Mouse (Mus musculus) telencephalon, adult 2 months (tissue): ENCODE measurements around the gene E2f4.
A peak's percentile ranks its signal among the peaks of the same experiment; 100 is the strongest.
"Not testable (repeated sequence)": the region's sequence is repeated elsewhere in the genome, so short reads cannot be mapped to it uniquely, and the experiment has no call there.

ENCODE experiments used
- DNase-seq: peaks from one replicate; pipeline ENCODE4 v3.0.0-alpha.2; 2011; ENCODE audit warnings: low read depth, low spot score

Gene E2f4

DNA sequence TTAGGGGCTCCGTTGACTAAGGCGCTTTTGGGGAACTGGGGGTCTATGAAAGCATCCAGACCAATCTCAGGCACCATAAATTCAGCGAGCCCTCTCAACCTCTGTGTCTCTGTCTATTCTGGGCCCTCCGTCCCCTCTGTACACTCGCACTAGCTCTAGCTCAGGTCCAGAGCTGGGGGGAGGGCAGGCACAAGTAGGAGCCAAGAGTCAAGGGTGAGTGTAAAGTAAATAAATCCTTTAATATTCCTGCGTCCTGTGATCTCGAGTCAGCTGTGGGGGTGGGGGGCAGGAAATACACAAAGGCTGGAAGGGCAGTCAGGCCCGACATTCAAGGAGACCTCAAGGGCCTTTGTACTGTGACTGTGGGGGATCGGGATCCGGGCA is 28.4 kb upstream of the E2f4 start:
- no peak for DNase-seq

GRCm38 (mm10) chr8:105269461-105269947 is 28.0 kb upstream of the E2f4 start, which contains the start of gene Hsf4:
TSS of gene Hsf4 (plus strand) at chr8:105269801.
- DNase-seq: no peak

DNA sequence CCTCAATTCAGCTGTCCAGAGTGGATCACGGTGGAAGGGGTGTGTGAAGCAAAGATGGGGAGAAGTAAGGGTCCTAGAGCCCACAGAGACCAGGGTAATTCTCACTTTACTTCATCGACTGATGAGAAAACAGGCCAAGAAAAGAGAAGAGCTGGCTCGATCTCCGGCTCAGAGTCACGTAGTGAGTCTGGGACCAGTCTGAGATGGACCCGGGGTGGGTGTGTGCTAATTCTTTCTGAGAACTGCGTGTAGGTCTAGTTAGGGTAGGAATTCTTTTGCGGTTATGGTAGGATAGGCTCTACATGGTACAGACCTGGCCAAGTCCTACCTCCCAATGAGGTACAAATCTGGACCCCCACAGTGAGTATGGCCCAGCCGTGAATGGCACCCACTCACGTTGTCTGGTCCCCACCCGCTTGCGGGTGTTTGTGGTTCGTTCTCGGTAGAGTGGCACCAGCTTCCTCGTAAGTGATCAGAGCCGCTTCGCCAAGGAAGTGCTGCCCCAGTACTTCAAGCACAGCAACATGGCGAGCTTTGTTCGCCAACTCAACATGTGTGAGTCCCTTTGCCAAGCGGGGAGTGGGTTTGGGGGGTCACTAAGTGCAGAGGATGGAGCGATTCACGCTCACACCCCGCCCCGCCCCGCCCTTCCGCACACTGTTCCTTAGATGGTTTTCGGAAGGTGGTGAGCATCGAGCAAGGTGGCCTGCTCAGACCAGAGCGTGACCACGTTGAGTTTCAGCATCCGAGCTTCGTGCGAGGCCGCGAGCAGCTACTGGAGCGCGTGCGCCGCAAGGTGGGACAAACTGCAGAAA is 27.2 kb upstream of the E2f4 start:
- no peak for DNase-seq

GRCm38 (mm10) chr8:105270916-105271186 is 26.6 kb upstream of the E2f4 start:
- DNase-seq: no peak

GRCm38 (mm10) chr8:105275387-105275786 is 22.1 kb upstream of the E2f4 start:
- no peak for DNase-seq

- no peak for DNase-seq
Observed at GRCm38 (mm10) chr8:105275840-105276239, 21.6 kb upstream of the E2f4 start, which contains the start of gene Nol3. TSS of gene Nol3 (plus strand) at chr8:105276140.

DNA sequence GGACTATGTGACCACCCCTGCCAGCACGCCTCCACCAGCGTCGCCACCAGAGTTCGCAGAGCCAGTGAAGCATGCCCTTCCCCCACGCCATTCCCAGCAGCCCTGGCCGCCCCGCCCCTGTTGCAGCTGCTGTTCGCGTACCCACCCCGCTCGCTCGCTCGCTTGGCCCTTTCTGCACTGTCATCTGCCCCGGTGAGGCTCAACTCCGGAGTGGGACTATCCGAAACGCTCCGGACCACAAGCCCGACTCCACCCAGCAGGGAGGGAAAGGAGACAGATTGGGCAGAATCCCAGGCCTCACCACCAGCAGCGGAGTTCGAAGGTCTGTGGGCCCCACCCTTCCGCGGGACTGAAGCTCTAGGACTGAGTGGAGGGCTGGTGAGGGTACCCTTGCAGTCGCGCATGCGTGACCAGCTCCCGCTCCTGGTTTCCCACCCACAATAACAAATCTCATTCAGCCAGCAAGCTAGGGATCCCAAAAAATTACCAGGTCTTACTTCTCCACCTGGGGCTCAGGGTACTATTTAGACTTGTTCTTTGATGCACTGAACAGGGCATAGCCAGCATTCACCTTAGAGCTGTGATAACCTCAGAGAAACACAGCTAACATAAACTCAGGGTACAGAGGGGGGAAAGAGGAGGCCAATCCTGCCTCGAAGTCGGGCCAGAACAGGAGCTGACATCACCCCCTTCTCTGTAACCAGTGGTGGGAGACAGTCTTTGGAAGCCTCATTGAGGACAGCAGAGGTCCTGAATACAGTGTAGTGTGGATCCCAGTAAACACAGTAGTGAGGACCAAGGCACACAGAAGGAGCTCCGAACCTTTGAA is 21.0 kb upstream of the E2f4 start:
- no peak for DNase-seq

GRCm38 (mm10) chr8:105278911-105279334 is 18.5 kb upstream of the E2f4 start:
- DNase-seq: no peak

GRCm38 (mm10) chr8:105280567-105280966 is 16.9 kb upstream of the E2f4 start:
- DNase-seq: no peak

DNA sequence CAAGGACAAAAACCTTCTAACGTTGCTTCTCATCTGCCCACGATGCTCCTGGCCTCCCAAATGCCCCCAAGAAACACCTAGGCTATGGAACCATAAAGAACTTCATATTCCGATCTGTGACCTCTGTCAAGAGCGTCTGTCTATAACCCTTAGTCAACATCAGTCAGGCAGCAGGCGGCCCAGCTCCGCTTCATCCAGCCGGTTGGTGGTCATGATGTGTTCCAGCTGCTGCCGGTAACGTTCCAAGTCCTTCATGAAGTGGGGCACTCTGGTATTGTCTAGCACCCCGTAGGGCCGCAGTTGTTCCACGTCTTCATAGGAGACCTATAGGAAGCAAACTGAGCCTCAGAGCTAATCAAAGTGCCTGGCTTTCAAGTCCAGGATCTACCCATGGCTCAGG is 15.6 kb upstream of the E2f4 start:
- no peak for DNase-seq

DNA sequence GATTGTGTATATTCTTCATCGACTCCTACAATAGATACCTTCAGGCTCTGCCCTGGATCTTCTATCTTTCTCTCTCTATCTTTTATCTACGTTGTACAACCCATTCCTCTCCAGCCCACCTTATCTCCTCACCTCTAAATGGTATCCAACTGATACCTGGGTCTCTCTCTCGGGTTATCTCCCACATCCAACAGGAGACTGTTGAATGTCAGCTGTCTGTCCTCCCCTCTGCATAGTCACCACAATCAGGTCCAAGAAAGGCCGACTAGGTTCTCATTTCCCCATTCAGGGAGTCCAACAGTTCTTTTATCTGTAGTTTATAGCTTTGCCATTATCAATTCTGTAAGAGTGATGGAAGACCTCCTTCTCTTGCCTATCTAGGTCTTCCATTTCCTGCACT is 15.2 kb upstream of the E2f4 start:
- no peak for DNase-seq

DNA sequence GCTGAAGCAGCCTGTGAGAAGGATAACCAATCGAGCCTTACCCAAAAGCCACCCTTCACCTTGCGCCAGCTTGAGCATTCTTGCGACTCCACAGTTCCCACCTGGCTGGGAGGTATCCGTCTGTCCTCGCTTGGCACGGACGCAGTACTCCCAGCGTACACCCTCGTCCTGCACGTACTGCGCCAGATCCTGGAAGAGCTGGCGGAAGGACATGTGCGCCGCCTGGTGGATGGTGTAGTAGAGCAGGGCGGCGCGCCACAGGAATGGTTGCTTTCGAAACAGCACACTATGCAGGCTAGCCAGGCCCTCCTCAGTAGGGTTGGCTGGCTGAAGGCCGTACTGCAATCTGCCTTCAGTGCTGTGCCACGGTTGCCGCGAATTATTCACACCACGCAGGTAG is 14.4 kb upstream of the E2f4 start:
- DNase-seq: no peak

DNA sequence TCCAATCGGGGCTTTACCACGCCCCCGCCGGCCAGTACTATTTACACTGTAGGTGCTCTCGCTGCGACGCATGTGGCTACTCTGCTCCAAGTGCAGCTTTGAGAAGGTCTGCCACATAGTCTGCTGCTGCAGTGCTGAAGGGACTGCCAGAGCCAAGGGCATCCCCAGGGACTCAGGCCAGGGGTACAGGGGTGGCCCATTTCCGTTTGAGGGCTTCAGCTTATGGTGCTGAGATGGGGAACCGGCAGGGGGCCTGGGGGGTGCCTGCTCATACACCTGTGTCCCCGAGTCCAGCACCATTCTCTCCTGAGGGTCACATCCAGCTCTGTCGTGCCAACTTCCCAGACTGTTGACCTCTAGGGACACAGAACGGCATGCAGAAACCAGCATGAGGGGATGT is 11.9 kb upstream of the E2f4 start:
- DNase-seq: no peak

GRCm38 (mm10) chr8:105286907-105287306 is 10.6 kb upstream of the E2f4 start:
- no peak for DNase-seq

DNA sequence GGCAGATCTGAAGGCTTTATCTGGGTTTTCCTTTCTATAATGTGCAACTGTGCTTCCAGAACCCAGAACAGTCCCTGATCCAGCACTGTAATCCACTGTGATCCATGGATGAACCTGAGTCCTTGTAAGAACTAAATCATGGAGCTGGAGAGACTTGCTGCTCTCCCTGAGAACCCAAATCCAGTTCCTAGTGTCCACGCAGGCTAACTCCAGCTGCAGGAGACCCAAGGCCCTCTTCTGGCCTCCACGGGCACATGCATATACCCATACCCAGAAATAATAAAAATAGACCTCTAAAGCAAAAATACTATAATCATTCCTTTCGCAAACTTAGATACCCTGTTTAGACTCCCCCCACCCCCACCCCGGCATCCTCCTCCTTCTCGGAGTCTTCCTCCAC is 9.2 kb upstream of the E2f4 start:
- no peak for DNase-seq

- peak; percentile 97 for DNase-seq
Observed at GRCm38 (mm10) chr8:105288958-105289732, 8.3 kb upstream of the E2f4 start.

GRCm38 (mm10) chr8:105289805-105290460 is 7.5 kb upstream of the E2f4 start, which contains the start of gene 4931428F04Rik:
TSS of gene 4931428F04Rik (minus strand) at chr8:105289864.
- DNase-seq: no peak

GRCm38 (mm10) chr8:105290554-105291314 is 6.7 kb upstream of the E2f4 start:
- DNase-seq: no peak

GRCm38 (mm10) chr8:105291364-105291763 is 6.1 kb upstream of the E2f4 start:
- DNase-seq: not testable (repeated sequence)

GRCm38 (mm10) chr8:105291802-105292201 is 5.7 kb upstream of the E2f4 start:
- not testable (repeated sequence) for DNase-seq

DNA sequence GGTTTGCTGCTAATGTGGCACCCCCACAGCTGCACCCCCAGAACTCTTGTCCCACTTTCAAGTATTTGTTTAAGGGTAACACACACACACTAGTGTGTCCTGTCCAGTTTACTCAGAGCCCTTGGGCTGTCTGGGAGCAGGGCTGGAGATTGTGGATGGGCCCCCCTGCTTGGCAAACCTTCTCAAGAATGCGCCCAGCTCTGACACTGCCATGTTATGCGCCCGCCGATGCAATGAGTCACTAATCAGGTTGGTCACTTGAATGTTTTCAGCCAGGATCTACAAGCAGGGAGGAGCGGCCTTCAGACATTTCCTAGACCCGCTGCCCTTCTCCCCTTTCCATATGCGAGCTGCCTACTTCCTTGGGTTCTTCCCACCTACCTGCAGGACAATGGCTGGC is 5.0 kb upstream of the E2f4 start:
- DNase-seq: no peak
